Mouse (Mus musculus): ENCODE results near the gene Gm20605.
A peak's percentile ranks its signal among the peaks of the same experiment; 100 is the strongest.

The Gm20605 gene

GRCm38 (mm10) chr5:137628498-137629305 lies at the start of gene Gm20605, which contains the start of the genes Fbxo24 and Lrch4:
Gm20605 (plus strand) TSS chr5:137629175.
Fbxo24 (minus strand) TSS chr5:137629002.
Lrch4 (plus strand) TSS chr5:137629121.
- peak; percentile 97 for DNase-seq

GRCm38 (mm10) chr5:137580246-137580645 lies 48.7 kb upstream of the Gm20605 start:
- DNase-seq = no peak

- DNase-seq = no peak
These were observed 46.3 kb upstream of the Gm20605 start for GRCm38 (mm10) chr5:137582702-137583101.

DNA sequence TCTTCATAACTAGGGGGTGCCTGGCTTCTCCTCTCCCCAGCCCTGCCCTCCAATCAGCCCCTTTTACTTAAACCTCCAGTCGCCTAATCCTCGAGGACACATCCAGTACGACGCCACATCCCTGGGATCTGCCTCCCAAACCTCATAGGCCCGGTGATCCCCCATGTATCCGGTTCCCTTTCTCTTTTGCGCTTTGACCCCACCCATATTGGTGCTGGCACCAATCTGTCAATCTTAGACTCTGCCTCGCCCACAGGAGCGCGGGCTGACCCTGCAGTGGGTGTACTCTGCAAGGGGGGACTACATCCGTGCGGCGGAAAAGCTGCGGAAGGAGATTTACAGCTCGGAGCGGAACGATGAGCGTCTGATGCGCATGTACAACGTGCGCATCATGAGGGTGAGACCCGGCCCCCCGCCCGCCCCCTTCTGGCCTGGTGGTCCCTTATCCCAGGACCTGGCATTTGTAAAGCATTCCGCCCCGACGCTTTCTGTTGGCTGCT lies 45.3 kb upstream of the Gm20605 start:
- DNase-seq = peak; percentile 21

DNA sequence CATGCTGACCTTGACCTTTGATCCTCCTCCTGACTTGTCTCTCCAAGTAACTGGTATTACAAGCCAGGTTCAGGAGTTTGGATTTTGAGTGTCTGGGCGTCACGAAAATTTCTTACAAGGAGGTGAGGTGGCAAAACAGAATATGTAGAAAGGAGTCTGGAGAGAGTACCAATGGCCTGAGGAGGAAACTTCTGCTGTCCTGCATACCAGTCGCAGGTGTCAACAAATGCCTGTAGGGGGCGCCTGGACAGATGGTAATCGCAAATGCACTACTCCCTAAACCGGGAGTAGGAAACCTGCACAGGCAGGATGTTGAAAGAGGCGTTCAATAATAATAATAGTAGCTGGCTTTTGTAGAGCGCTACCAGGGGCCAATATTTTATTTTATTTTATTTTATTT lies 44.0 kb upstream of the Gm20605 start:
- DNase-seq = peak; percentile 87

GRCm38 (mm10) chr5:137590507-137590906 lies 38.5 kb upstream of the Gm20605 start:
- DNase-seq = no peak

GRCm38 (mm10) chr5:137595921-137596320 lies 33.1 kb upstream of the Gm20605 start:
- no peak for DNase-seq

DNA sequence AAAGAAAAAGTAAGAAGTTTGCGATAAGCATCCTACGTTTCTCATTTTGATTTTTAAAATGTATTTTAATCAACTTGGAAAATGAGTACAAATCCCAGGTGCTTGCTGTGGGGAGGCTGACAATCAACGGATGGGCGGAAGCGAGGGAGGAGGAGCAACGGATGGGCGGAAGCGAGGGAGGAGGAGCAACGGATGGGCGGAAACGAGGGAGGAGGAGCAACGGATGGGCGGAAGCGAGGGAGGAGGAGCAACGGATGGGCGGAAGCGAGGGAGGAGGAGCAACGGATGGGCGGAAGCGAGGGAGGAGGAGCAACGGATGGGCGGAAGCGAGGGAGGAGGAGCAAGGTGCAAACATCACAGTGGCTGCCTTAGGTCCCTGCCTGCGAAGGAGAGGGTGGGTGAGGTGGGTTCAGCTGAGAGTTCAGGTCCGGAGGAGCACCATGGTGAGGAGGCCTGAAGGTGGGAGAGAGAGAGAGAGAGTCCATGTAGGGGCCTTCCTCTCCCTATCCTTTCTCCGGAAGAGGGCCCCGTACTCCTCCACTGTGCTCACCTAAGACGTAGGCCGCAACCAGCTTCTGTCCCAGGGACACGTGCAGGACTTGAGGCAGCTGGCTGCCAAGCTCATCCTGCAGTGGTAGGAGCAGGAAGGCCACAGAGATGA lies 32.2 kb upstream of the Gm20605 start:
- DNase-seq = no peak

GRCm38 (mm10) chr5:137597625-137598024 lies 31.4 kb upstream of the Gm20605 start:
- DNase-seq = no peak

- no peak for DNase-seq
These were observed 30.7 kb upstream of the Gm20605 start for GRCm38 (mm10) chr5:137598100-137598826.

- no peak for DNase-seq
These were observed 29.4 kb upstream of the Gm20605 start for GRCm38 (mm10) chr5:137599600-137599999.

GRCm38 (mm10) chr5:137600281-137600618 lies 28.7 kb upstream of the Gm20605 start:
- no peak for DNase-seq

DNA sequence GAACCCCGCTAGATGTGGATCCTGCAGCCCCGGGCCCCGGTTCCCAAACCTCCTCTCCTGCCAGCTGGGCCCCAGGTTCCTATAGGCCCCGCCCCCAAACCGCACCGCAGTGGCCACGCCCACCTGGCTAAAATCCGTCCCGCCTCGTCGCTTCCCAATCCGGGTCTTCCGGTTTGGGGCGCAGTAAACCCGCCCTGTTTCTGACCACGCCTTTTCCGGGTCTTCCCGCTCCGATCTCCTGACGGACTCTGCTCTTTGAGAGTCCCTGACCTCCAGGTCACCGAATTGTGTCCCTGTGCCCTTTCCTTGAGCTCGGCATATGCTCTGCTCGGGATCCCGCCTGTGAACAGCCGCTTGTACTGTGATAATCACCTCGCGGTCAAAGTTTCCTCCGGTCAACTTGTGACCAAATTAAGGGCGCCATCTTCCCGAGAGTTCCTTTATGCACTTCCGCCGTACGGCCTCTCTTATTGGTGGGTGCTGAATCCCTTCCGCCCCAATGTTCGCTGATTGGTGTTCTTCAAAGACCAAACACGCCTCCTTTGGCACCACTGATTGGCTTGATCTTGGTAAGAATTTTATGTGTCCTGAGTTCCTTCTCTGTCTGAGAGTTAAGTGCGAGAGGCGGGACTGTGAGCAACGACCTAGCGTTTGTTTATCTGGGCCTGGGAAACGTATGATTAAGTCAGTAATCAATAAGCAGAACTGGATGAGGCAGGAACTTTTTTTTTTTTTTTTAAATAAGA lies 28.2 kb upstream of the Gm20605 start, which contains the start of gene Mospd3:
Gene Mospd3 (minus strand): TSS at position 440 of the 746 bp plus-strand sequence.
- DNase-seq = peak; percentile 98

DNA sequence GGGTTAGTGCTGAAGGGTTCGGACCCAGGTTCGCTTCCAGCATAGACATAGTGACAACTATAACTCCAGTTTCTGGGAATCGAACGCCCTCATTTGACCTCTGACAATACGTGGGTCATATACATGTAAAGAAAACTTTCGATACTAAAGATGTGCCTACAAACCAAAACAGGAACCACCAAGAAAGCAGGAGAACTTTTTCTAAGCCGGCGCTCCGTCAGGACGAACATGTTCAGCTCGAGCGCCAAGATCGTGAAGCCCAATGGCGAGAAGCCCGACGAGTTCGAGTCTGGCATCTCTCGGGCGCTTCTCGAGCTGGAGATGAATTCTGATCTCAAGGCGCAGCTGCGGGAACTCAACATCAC lies 27.6 kb upstream of the Gm20605 start:
- DNase-seq = peak; percentile 40

DNA sequence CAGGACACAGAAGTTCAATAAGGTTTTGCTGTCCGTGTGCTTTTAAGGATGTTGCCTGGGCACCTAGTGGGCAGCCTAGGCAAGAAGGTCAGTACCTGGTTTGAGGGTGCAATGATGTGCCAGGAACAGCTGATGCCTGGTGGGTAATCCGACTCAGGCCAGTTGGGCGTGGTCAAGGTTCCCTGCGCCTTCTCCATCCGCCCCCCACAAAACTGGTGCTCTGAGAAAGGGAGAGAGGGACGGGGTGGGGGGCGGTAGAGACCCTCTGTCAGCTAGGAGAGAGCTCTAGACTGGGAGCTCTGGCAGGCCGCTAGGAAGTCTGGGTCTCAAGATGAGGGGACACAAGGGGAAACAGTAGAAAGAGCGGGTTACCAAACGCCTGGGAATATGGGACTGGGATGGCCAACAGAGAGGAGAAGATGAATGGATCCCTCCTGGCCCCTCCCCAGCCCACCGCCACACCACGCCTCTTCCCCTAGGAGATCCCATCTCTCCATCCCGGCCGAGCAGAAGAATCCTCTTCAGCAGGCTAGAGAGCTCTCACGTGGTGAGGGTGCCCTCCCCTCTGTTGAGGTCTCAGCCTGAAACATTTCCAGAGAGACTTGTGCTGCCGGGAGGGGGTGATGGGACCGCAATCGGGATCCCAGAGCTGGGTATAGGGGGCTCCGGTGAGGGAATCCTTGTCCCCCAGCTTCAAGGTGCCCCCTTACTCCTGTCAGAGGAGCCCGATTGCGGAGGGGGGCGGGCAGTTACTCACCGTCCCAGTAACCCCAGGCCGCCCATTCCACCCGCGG lies 20.9 kb upstream of the Gm20605 start:
- DNase-seq = peak; percentile 19

GRCm38 (mm10) chr5:137608654-137609190 lies 20.3 kb upstream of the Gm20605 start:
- no peak for DNase-seq

- DNase-seq = no peak
These were observed 19.7 kb upstream of the Gm20605 start for GRCm38 (mm10) chr5:137609292-137609691.

GRCm38 (mm10) chr5:137610056-137610455 lies 18.9 kb upstream of the Gm20605 start:
- no peak for DNase-seq

- peak; percentile 80 for DNase-seq
These were observed 18.3 kb upstream of the Gm20605 start for GRCm38 (mm10) chr5:137610548-137611244.

GRCm38 (mm10) chr5:137611245-137611602 lies 17.8 kb upstream of the Gm20605 start:
- peak; percentile 61 for DNase-seq

DNA sequence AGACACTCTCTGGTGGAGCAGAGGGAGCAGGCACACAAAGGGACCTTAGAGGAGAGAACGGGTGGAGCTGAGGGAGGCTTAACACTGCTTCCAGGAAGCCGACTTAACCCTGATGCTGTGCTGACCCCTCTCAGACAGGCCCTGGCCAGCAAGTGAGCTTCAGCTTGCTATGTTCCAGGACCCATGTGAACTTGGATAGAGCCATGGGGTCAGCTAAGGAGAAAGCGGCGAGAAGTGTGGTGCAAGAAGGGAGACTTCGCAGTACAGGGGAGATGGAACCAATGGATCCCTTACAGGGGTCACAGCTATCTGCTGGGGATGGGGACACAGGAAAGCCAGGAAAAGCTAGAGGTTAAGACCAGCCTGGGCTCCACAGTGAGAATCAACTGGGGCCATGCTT lies 15.9 kb upstream of the Gm20605 start:
- DNase-seq = no peak
